Mouse (Mus musculus) C2C12 (cell line): ENCODE data around the gene Celf6. TPM values are rescaled to one million over a fixed set of nuclear protein-coding genes. Genes with fewer than 3 reads are reported as not detected.

Experiments
- H3K27me3 ChIP-seq: one replicate; pipeline ENCODE4 v1.6.1; 2011; ENCODE audit not compliant: control insufficient read depth, insufficient read depth, insufficient read length
- H3K36me3 ChIP-seq: one replicate; pipeline ENCODE4 v1.6.1; 2011; ENCODE audit not compliant: control insufficient read depth, insufficient read depth
- H3K4me3 ChIP-seq: one replicate; pipeline ENCODE4 v1.5.1; 2011; ENCODE audit warnings: mild to moderate bottlenecking, control low read depth; ENCODE audit not compliant: poor library complexity, insufficient read depth, severe bottlenecking
- H3K79me2 ChIP-seq: one replicate; pipeline ENCODE4 v1.6.1; 2011; ENCODE audit not compliant: control insufficient read depth, insufficient read depth
- H3K79me3 ChIP-seq: one replicate; pipeline ENCODE4 v1.6.1; 2011; ENCODE audit warnings: low read depth, control low read depth
- H3ac ChIP-seq: one replicate; pipeline ENCODE3; 2011; ENCODE audit warnings: low read depth; ENCODE audit not compliant: control insufficient read depth, insufficient read length
- CEBPB ChIP-seq: IDR thresholded peaks from one replicate; pipeline ENCODE4 v1.6.1; 2011; ENCODE audit warnings: low read depth, mild to moderate bottlenecking, control low read depth, moderate library complexity
- CTCF ChIP-seq: IDR thresholded peaks from one replicate; pipeline ENCODE4 v1.5.1; 2011; ENCODE audit not compliant: control insufficient read depth, insufficient read depth, insufficient read length
- FOSL1 ChIP-seq: IDR thresholded peaks from one replicate; pipeline ENCODE4 v1.8.0; 2011; ENCODE audit warnings: mild to moderate bottlenecking, low read length; ENCODE audit not compliant: poor library complexity, insufficient read depth, severe bottlenecking
- MAX ChIP-seq: IDR thresholded peaks from one replicate; pipeline ENCODE4 v1.6.1; 2011; ENCODE audit warnings: mild to moderate bottlenecking, control low read depth
- MYOD1 ChIP-seq: IDR thresholded peaks from one replicate; pipeline ENCODE4 v1.6.1; 2011; ENCODE audit warnings: low read depth; ENCODE audit not compliant: control insufficient read depth, insufficient read length
- MYOG ChIP-seq: IDR thresholded peaks from one replicate; pipeline ENCODE4 v1.6.1; 2011; ENCODE audit not compliant: control insufficient read depth, insufficient read length; ENCODE audit errors: extremely low read depth
- USF1 ChIP-seq: IDR thresholded peaks from one replicate; pipeline ENCODE4 v1.6.1; 2011; ENCODE audit warnings: low read depth, mild to moderate bottlenecking, control low read depth, moderate library complexity
- polyA plus RNA-seq: library from polyadenylated mRNA; unstranded; fragments of >200 nt; fragmentation: generic; extraction: Trizol; gene quantifications from one replicate; pipeline ENCODE4 v1.2.1, GENCODE M21; 2012; ENCODE audit warnings: missing spikeins

Gene Celf6
- polyA plus RNA-seq, 1 experiment: 0.13 TPM

- Histone ChIP-seq H3K79me2 (peaks cover 31% of the 10 kb centered on the region), H3ac (no peak overlapping the region), H3K27me3 (no peaks in the 10 kb centered on the region), H3K79me3 (peaks cover 8% of the 10 kb centered on the region), H3K4me3 (no peak overlapping the region), H3K36me3 (no peaks in the 10 kb centered on the region)
- TF ChIP-seq USF1 (no peak), CTCF (no peak), FOSL1 (no peak), CEBPB (no peak), MAX (no peak), MYOD1 (no peak), MYOG (no peak)
Measured at GRCm38 (mm10) chr9:59548961-59549487, 28.7 kb upstream of the Celf6 start.

DNA sequence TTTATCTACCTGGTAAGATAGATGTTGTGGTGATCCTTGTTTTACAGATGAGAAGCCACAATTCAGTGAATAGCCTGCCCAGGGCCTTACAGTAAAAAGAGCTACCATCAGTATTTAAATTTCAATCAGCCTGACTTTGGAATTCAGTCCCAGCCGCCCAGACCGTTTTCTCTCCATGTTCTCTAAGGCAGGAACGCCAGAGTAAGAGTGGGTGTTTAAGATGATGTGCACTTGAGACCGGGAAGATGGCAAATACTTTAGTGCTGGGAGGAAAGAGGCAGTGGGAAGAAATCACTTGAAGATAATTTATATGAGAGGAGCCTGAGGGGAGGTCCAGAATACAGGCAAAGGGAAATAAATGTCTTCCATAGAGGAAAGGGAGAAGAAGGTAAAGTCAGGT lies 27.6 kb upstream of the Celf6 start:
- no peaks in the 10 kb centered on the region for H3K36me3 ChIP-seq
- TF ChIP-seq MYOG: no peak
- TF ChIP-seq USF1: no peak
- TF ChIP-seq CEBPB: no peak

GRCm38 (mm10) chr9:59551017-59551416 lies 26.7 kb upstream of the Celf6 start:
- Histone ChIP-seq H3K4me3 (no peak overlapping the region), H3K79me2 (peaks cover 16% of the 10 kb centered on the region), H3K79me3 (peaks cover 8% of the 10 kb centered on the region), H3K36me3 (no peaks in the 10 kb centered on the region), H3K27me3 (no peaks in the 10 kb centered on the region), H3ac (no peak overlapping the region)
- TF ChIP-seq MYOD1 (no peak), MYOG (no peak), CEBPB (no peak), USF1 (no peak), MAX (no peak), CTCF (no peak), FOSL1 (no peak)

More for the DNA sequence above, 27.6 kb upstream of the Celf6 start:
- Histone ChIP-seq H3ac (no peak overlapping the region), H3K79me3 (peaks cover 8% of the 10 kb centered on the region), H3K4me3 (no peak overlapping the region), H3K79me2 (peaks cover 21% of the 10 kb centered on the region), H3K27me3 (no peaks in the 10 kb centered on the region)

DNA sequence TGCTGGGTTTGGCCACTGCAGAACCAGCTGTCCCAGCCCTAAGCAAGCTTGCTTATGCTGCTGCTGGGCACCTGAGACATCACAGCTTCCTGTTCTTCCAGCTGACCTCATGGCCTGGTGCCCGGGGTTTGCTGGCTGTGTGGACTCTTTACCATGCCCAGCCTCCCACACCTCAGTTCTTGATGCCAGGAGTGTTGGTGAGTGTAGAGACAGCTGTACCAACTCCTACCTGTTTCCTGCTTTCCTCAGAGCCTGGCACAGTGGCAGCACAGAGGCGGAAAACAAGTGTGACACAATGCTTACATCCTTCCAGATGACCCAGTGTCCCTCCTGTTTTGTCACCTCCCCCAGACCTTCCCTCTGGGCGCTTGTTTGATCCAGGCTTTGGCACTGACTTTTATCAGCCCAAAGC lies 26.1 kb upstream of the Celf6 start:
- TF ChIP-seq MAX (no peak), MYOG (no peak), USF1 (no peak), MYOD1 (no peak), CEBPB (no peak), CTCF (no peak), FOSL1 (no peak)

GRCm38 (mm10) chr9:59552610-59553009 lies 25.1 kb upstream of the Celf6 start:
- TF ChIP-seq USF1 (no peak), MYOG (no peak), MYOD1 (no peak), CEBPB (no peak), CTCF (no peak), MAX (no peak), FOSL1 (no peak)
- H3K79me2 ChIP-seq: peaks cover 5% of the 10 kb centered on the region
- H3K27me3 ChIP-seq: no peaks in the 10 kb centered on the region
- H3K79me3 ChIP-seq: peaks cover 5% of the 10 kb centered on the region
- H3ac ChIP-seq: no peak overlapping the region
- peaks cover 11% of the 10 kb centered on the region for H3K36me3 ChIP-seq
- H3K4me3 ChIP-seq: no peak overlapping the region

More for the DNA sequence above, 26.1 kb upstream of the Celf6 start:
- Histone ChIP-seq H3K79me3 (peaks cover 8% of the 10 kb centered on the region), H3ac (no peak overlapping the region), H3K79me2 (peaks cover 15% of the 10 kb centered on the region), H3K27me3 (no peaks in the 10 kb centered on the region), H3K4me3 (no peak overlapping the region), H3K36me3 (peaks cover 2% of the 10 kb centered on the region)

DNA sequence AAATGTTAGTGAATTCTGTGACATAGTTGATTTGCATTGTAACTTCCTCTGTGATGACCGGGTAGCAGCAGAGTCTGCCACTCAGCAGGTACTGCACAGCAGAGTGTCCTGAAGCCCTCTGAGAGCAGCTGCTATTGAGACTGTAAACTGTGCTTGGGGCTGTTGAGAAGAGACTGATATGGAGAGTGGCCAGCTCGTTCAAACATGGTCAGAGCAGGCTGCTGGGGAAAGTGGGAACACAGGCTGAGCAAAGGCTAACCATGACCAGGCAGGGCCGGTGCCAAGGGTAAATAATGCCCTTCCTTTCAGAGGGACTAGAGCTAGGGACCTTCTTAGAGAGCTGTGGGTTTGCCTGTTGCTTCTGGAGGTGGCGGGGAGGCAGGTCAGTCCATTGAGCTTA lies 24.0 kb upstream of the Celf6 start:
- Histone ChIP-seq H3K4me3 (no peak overlapping the region), H3K27me3 (no peaks in the 10 kb centered on the region), H3K36me3 (peaks cover 14% of the 10 kb centered on the region), H3ac (no peak overlapping the region), H3K79me2 (no peaks in the 10 kb centered on the region), H3K79me3 (peaks cover 4% of the 10 kb centered on the region)
- no peak for TF ChIP-seq MYOD1
- no peak for TF ChIP-seq FOSL1
- TF ChIP-seq MAX: no peak
- TF ChIP-seq USF1: no peak
- no peak for TF ChIP-seq CEBPB
- TF ChIP-seq MYOG: no peak
- TF ChIP-seq CTCF: no peak
